In the genomic region with DNA sequence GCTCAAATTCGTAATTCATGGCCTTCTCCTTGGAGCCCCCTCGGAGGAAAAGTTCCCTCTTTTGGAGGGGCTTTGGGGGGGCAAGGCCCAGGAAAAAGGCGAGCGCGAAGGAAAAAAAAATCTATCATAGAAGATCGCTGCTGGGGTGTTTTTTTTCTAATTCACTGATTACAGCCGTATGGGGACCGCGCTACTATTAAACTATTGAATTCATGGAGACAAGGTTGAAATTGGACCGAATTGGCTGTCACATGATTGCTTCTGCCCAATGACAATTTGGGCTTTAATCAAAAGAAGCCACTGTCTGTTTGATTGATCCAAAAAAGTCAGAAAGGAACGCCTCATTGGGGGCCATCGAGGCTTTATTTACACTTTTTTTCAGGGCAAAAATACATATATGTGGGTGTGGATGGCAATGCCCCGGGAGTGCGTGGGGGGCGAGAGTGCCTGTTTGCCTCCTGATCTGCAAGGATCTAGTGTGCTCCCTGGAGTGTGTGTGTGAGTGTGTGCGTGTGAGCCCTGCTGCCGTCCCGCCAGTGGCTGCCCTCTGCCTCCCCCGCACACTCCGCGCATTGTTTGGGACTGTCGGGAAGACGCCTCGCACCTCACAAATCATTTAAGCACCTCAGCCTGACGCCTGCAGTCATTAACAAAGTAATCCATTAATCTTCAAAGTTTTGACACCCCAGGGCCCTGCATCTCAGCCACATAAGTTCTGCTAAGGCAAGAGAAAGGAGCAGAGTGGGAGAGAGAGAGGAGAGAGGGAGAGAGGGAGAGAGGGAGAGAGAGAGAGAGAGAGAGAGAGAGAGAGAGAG, we compare ENCODE assay signal across 10 mouse cellular contexts. TPM values are rescaled to one million over a fixed set of nuclear protein-coding genes. Genes with fewer than 3 reads are reported as not detected.
A peak's percentile ranks its signal among the peaks of the same experiment; 100 is the strongest.
DNase-seq lines count a peak whose midpoint lies in the region; ATAC-seq and TF ChIP-seq lines count a peak whose summit lies in the region.
"Had no signal": no experiment of that assay in that cellular context is flagged by ENCODE, and none has a peak within 500 bp of the region (broad histone marks: within the 10 kb centered on the region; RNA-seq: fewer than 3 reads in every experiment).

A gene (minus strand): TSS at position 206 of the 815 bp plus-strand sequence.

- TF ChIP-seq CTCF in heart, adult 2 months (IDR thresholded peaks at IDR 0.05), result no peak
- TF ChIP-seq CTCF in lung, postnatal 0 days (IDR thresholded peaks at IDR 0.05), result no peak
- TF ChIP-seq CTCF in cerebellum, adult 2 months (IDR thresholded peaks at IDR 0.05; ENCODE audit: borderline replicate concordance, insufficient read depth, low read depth, low read length), result no peak

- H3K27me3 ChIP-seq in heart, adult 2 months (ENCODE audit: control insufficient read depth, insufficient read depth, low read length), result peaks cover 16% of the 10 kb centered on the region
- H3K27me3 ChIP-seq in intestine, embryonic 15.5 days (replicated peaks), result peaks cover 17% of the 10 kb centered on the region
- peaks cover 7% of the 10 kb centered on the region; the same call in 1 of the 2 replicates for H3K27me3 ChIP-seq in lung, postnatal 0 days (replicated peaks; ENCODE audit: insufficient read depth, low read length)
- peaks cover 18% of the 10 kb centered on the region; the same call in 1 of the 2 replicates for H3K27me3 ChIP-seq in cerebellum, adult 2 months (ENCODE audit: control insufficient read depth, insufficient read depth, low read length)
- H3K27me3 ChIP-seq: CH12.LX had no signal

- no peak for TF ChIP-seq EP300 in heart, adult 2 months (IDR thresholded peaks at IDR 0.05; ENCODE audit: insufficient read depth, low read depth, low read length)
- 0 out of 2 replicates have a peak, but pooled peaks have one; percentile 39 for TF ChIP-seq EP300 in lung, postnatal 0 days (IDR thresholded peaks at IDR 0.05)

- no peaks in the 10 kb centered on the region for H3K4me1 ChIP-seq in heart, adult 2 months (ENCODE audit: control insufficient read depth, insufficient read depth, low read length)
- peaks cover 30% of the 10 kb centered on the region for H3K4me1 ChIP-seq in intestine, embryonic 15.5 days (replicated peaks)
- H3K4me1 ChIP-seq in lung, postnatal 0 days (ENCODE audit: insufficient read depth, low read depth, low read length), result peaks cover 5% of the 10 kb centered on the region; the same call in 1 of the 2 replicates
- H3K4me1 ChIP-seq in cerebellum, adult 2 months (ENCODE audit: control insufficient read depth, insufficient read depth, low read length), result no peaks in the 10 kb centered on the region

- no peak for DNase-seq in heart, adult 2 months
- no peak for DNase-seq in heart, postnatal 36 days
- DNase-seq in adrenal gland, postnatal 25 days, result peak; percentile 45
- DNase-seq in lung, postnatal 0 days (ENCODE audit: low spot score), result peak; percentile 73
- DNase-seq in cerebellum, adult 2 months, result no peak
- no peak for DNase-seq in layer of hippocampus, postnatal 36 days

- H3K4me3 ChIP-seq in heart, adult 2 months, result peak within 1 kb of the TSS; percentile 39
- H3K4me3 ChIP-seq in intestine, embryonic 15.5 days (replicated peaks), result peak within 1 kb of the TSS; percentile 49
- H3K4me3 ChIP-seq in lung, postnatal 0 days (ENCODE audit: low read depth, low read length), result peak within 1 kb of the TSS; percentile 54
- H3K4me3 ChIP-seq in cerebellum, adult 2 months (replicated peaks; ENCODE audit: insufficient read depth, low read depth, low read length), result no peak within 1 kb of the TSS
- H3K4me3 ChIP-seq: erythroblast, embryonic 14.5 days had no signal

- ATAC-seq in intestine, embryonic 15.5 days, result no peak
- peak; percentile 46 for ATAC-seq in lung, postnatal 0 days
- no peak; the same call in 1 of the 2 replicates for ATAC-seq in megakaryocyte-erythroid progenitor cell, adult 5-6 weeks (replicated peaks; ENCODE audit: low FRiP score, low TSS enrichment, poor library complexity, severe bottlenecking)

- TF ChIP-seq POLR2A in heart, adult 2 months (IDR thresholded peaks at IDR 0.05; ENCODE audit: insufficient read depth, low read depth, low read length), result no peak
- no peak for TF ChIP-seq POLR2A in cerebellum, adult 2 months (IDR thresholded peaks at IDR 0.05; ENCODE audit: borderline replicate concordance, insufficient read depth, low read length)

- WGBS in heart, adult 2 months, result 3% methylated on average over 25 of the region's 25 CpGs
- WGBS in intestine, embryonic 15.5 days, result 12% methylated on average over 25 of the region's 25 CpGs
- under 1% methylated on average over 25 of the region's 25 CpGs for WGBS in lung, postnatal 0 days
- WGBS in cerebellum, adult 2 months, result 6% methylated on average over 25 of the region's 25 CpGs

- no peaks in the 10 kb centered on the region for H3K36me3 ChIP-seq in heart, adult 2 months (ENCODE audit: control insufficient read depth, insufficient read depth, low read length)
- no peaks in the 10 kb centered on the region for H3K36me3 ChIP-seq in intestine, embryonic 15.5 days
- no peaks in the 10 kb centered on the region for H3K36me3 ChIP-seq in lung, postnatal 0 days (ENCODE audit: insufficient read depth, low read length)

- H3K27ac ChIP-seq in heart, adult 2 months, result peak within 1 kb of the TSS; percentile 45
- H3K27ac ChIP-seq in intestine, embryonic 15.5 days, result peak within 1 kb of the TSS; percentile 87
- H3K27ac ChIP-seq in lung, postnatal 0 days (ENCODE audit: low read length), result peak within 1 kb of the TSS; percentile 79
- no peak within 1 kb of the TSS for H3K27ac ChIP-seq in cerebellum, adult 2 months (ENCODE audit: insufficient read depth, low read length)

- H3K79me2 ChIP-seq in heart, adult 2 months (replicated peaks; ENCODE audit: control insufficient read depth, insufficient read depth, low read length), result no peaks in the 10 kb centered on the region

- H3K4me2 ChIP-seq in intestine, embryonic 15.5 days (replicated peaks), result peak within 1 kb of the TSS; percentile 71
- peak within 1 kb of the TSS; percentile 70 for H3K4me2 ChIP-seq in lung, postnatal 0 days (replicated peaks; ENCODE audit: low read depth, low read length)

- peak within 1 kb of the TSS; percentile 60 for H3K9ac ChIP-seq in heart, adult 2 months (ENCODE audit: low read depth, low read length)
- peak within 1 kb of the TSS; percentile 62 for H3K9ac ChIP-seq in intestine, embryonic 15.5 days
- H3K9ac ChIP-seq in lung, postnatal 0 days (replicated peaks; ENCODE audit: low read depth), result peak within 1 kb of the TSS; percentile 50

- intact Hi-C loops in heart, adult 2 months (cut with DNase I), result no loop called here
- intact Hi-C loops in heart, postnatal 36 days (cut with DNase I), result loop anchor here (2.0 to 5.0 kb wide), 2 partner anchors 78 to 993 kb away; no protein-coding TSS in a partner anchor

- no peaks in the 10 kb centered on the region for H3K9me3 ChIP-seq in intestine, embryonic 15.5 days
- H3K9me3 ChIP-seq in lung, postnatal 0 days (ENCODE audit: low read length), result no peaks in the 10 kb centered on the region

RNA-seq across cellular contexts. Expression of the gene that starts here (rescaled TPM):
- total RNA-seq in heart, adult 2 months (2021), result under 1 TPM; 0.11 to 0.21 TPM
- 0.84 TPM in 1 of 2 replicates, not detected in the other for polyA plus RNA-seq in heart, adult 2 months (2012; rRNA removed)
- under 1 TPM in 1 of 2 experiments, not detected in 1; 0.62 TPM for total RNA-seq in heart, postnatal 36 days (2021)
- total RNA-seq in adrenal gland, postnatal 25 days (2021), result 2.5 and 2.8 TPM in 2 replicates
- 7.4 and 8.6 TPM in 2 replicates for polyA plus RNA-seq in intestine, embryonic 15.5 days (2015; fragmentation: Nextera tagmentation; extraction: Ambion mirVana)
- polyA plus RNA-seq in lung, postnatal 0 days (2015; fragmentation: Nextera tagmentation; extraction: Ambion mirVana), result 7.2 and 8.2 TPM in 2 replicates
- polyA plus RNA-seq in cerebellum, adult 2 months (2012; rRNA removed), result 1.8 and 2.8 TPM in 2 replicates
- total RNA-seq in megakaryocyte-erythroid progenitor cell, adult 5-6 weeks (2014; fragmentation: Nextera tagmentation), result 1.4 TPM in 1 of 2 replicates, not detected in the other
- not detected in 2 replicates for total RNA-seq in megakaryocyte-erythroid progenitor cell, adult 5-6 weeks (2017)
- not detected for total RNA-seq in layer of hippocampus, postnatal 36 days (2021)
- total RNA-seq: CH12.LX had no signal
- polyA plus RNA-seq: erythroblast, embryonic 14.5 days had no signal

Comparison
In these comparisons a context has a peak if more than half of its experiments do, and no peak if none do; other contexts are left out.
1. DNase-seq: peak in adrenal gland, postnatal 25 days (single experiment) and lung, postnatal 0 days (single experiment); none in heart, adult 2 months (0 of 2), heart, postnatal 36 days (0 of 2), cerebellum, adult 2 months (0 of 2) and layer of hippocampus, postnatal 36 days (0 of 2).
2. Peak in every context shown above with its lines, with median percentiles within 50 percentile points of each other: H3K9ac ChIP-seq.